In the genomic region with DNA sequence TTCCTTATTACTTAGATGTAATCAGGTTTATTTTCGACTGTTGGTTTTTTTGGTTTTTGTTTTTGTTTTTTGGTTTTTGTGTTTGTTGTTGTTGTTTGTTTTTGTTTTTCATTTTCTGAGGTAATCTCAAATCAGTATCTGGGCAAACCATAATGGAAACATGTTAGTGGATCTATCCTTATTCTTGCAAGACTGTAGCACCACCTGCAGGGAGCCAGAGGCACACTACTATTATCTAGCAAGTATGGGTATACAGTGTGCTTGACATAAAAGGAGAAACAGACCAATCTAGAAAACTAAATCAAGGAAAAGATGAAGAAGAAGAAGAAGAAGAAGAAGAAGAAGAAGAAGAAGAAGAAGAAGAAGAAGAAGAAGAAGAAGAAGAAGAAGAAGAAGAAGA, we compare ENCODE assay signal across 9 mouse cellular contexts.
DNase-seq lines count a peak whose midpoint lies in the region; ATAC-seq and TF ChIP-seq lines count a peak whose summit lies in the region.
"Had no signal": no experiment of that assay in that cellular context is flagged by ENCODE, and none has a peak within 500 bp of the region (broad histone marks: within the 10 kb centered on the region; RNA-seq: fewer than 3 reads in every experiment).

No protein-coding gene starts in this region.

- intact Hi-C loops in gastrocnemius, adult 2 months (cut with DNase I), result loop anchor here (5.0 kb wide), 1 partner anchor 1197 kb away; no protein-coding TSS in a partner anchor

- H3K9me3 ChIP-seq in stomach, postnatal 0 days (ENCODE audit: control insufficient read depth, low read length), result no peaks in the 10 kb centered on the region
- no peaks in the 10 kb centered on the region for H3K9me3 ChIP-seq in hindbrain, embryonic 11.5 days (ENCODE audit: control insufficient read depth, low read length)
- H3K9me3 ChIP-seq: neural tube, embryonic 12.5 days had no signal

- DNase-seq in gastrocnemius, adult 2 months, result peak; percentile 14
- DNase-seq in gastrocnemius, postnatal 25 days, result no peak
- peak; percentile 26 for DNase-seq in thymus, postnatal 14 days
- no peak for DNase-seq in thymus, postnatal 0 days (ENCODE audit: low spot score)
- DNase-seq in stomach, postnatal 0 days (ENCODE audit: low spot score), result no peak
- DNase-seq in T-cell, adult 2 months (ENCODE audit: low spot score), result no peak
- DNase-seq in hindbrain, embryonic 11.5 days (ENCODE audit: low spot score), result no peak

- TF ChIP-seq EP300 in stomach, postnatal 0 days (optimal IDR thresholded peaks at IDR 0.05), result no peak

- no peaks in the 10 kb centered on the region for H3K36me3 ChIP-seq in stomach, postnatal 0 days (ENCODE audit: control insufficient read depth, insufficient read depth, low read length)
- no peaks in the 10 kb centered on the region for H3K36me3 ChIP-seq in hindbrain, embryonic 11.5 days (ENCODE audit: control insufficient read depth, insufficient read depth, low read length)
- H3K36me3 ChIP-seq: neural tube, embryonic 12.5 days had no signal

- 0 out of 2 replicates have a peak, but pooled peaks have one; percentile 45 for ATAC-seq in common myeloid progenitor, adult 5-6 weeks (replicated peaks; ENCODE audit: low read depth, poor library complexity, severe bottlenecking)
- no peak for ATAC-seq in stomach, postnatal 0 days (ENCODE audit: low FRiP score, low TSS enrichment)
- no peak for ATAC-seq in hindbrain, embryonic 11.5 days (ENCODE audit: low FRiP score)

- no peak overlapping the region for H3K4me2 ChIP-seq in stomach, postnatal 0 days (replicated peaks; ENCODE audit: low read depth)
- no peak overlapping the region for H3K4me2 ChIP-seq in hindbrain, embryonic 11.5 days (replicated peaks; ENCODE audit: low read depth, low read length)
- H3K4me2 ChIP-seq: neural tube, embryonic 12.5 days had no signal

- 97% methylated on average over 1 of the region's 1 CpGs for WGBS in stomach, postnatal 0 days
- 88% methylated on average over 1 of the region's 1 CpGs for WGBS in hindbrain, embryonic 11.5 days

- peak; percentile 58 for TF ChIP-seq CTCF in gastrocnemius, adult 2 months (IDR thresholded peaks at IDR 0.05)
- peak; percentile 69 for TF ChIP-seq CTCF in stomach, postnatal 0 days (IDR thresholded peaks at IDR 0.05; ENCODE audit: low read depth)

- H3K4me3 ChIP-seq in gastrocnemius, adult 2 months, result no peak overlapping the region
- no peak overlapping the region for H3K4me3 ChIP-seq in stomach, postnatal 0 days (ENCODE audit: low read depth, low read length)
- no peak overlapping the region for H3K4me3 ChIP-seq in hindbrain, embryonic 11.5 days (ENCODE audit: low read depth, low read length)
- H3K4me3 ChIP-seq: neural tube, embryonic 12.5 days had no signal

- H3K27me3 ChIP-seq in stomach, postnatal 0 days (ENCODE audit: control insufficient read depth, insufficient read depth, low read length), result no peaks in the 10 kb centered on the region
- no peaks in the 10 kb centered on the region for H3K27me3 ChIP-seq in hindbrain, embryonic 11.5 days (ENCODE audit: control insufficient read depth, insufficient read depth, low read length)
- H3K27me3 ChIP-seq: neural tube, embryonic 12.5 days had no signal

- no peak overlapping the region for H3K9ac ChIP-seq in stomach, postnatal 0 days (ENCODE audit: low read length)
- H3K9ac ChIP-seq in hindbrain, embryonic 11.5 days (ENCODE audit: low read depth, low read length), result no peak overlapping the region
- H3K9ac ChIP-seq: neural tube, embryonic 12.5 days had no signal

- H3K4me1 ChIP-seq in stomach, postnatal 0 days (replicated peaks; ENCODE audit: control insufficient read depth, insufficient read depth), result no peaks in the 10 kb centered on the region
- H3K4me1 ChIP-seq in hindbrain, embryonic 11.5 days (replicated peaks; ENCODE audit: control insufficient read depth, insufficient read depth, low read length), result no peaks in the 10 kb centered on the region
- H3K4me1 ChIP-seq: neural tube, embryonic 12.5 days had no signal

- H3K27ac ChIP-seq in gastrocnemius, adult 2 months, result no peak overlapping the region
- no peak overlapping the region for H3K27ac ChIP-seq in stomach, postnatal 0 days (replicated peaks)
- no peak overlapping the region for H3K27ac ChIP-seq in hindbrain, embryonic 11.5 days (ENCODE audit: low read depth, low read length)
- H3K27ac ChIP-seq: neural tube, embryonic 12.5 days had no signal

Comparison
In these comparisons a context has a peak if more than half of its experiments do, and no peak if none do; other contexts are left out.
1. DNase-seq: peak in gastrocnemius, adult 2 months (single experiment) and thymus, postnatal 14 days (single experiment); none in gastrocnemius, postnatal 25 days (single experiment), thymus, postnatal 0 days (single experiment), stomach, postnatal 0 days (single experiment), T-cell, adult 2 months (single experiment) and hindbrain, embryonic 11.5 days (single experiment).